Mouse (Mus musculus) heart, postnatal 0 days (tissue): ENCODE measurements around the gene Dennd1a. TPM values are rescaled to one million over a fixed set of nuclear protein-coding genes. Genes with fewer than 3 reads are reported as not detected.

Experiments
- ATAC-seq: fragments of 200-750 bp; cut with Nextera tagmentation; 2 replicates; pipeline ENCODE4 v1.8.0; 2017; ENCODE audit warnings: low read depth, moderate number of reproducible peaks, moderate library complexity; ENCODE audit not compliant: insufficient read depth
- DNase-seq: peaks from one replicate; pipeline ENCODE4 v3.0.0-alpha.2; 2016; ENCODE audit warnings: low spot score
- H3K27ac ChIP-seq: fragments of 300-500 bp; sonication (generic); 2 replicates; pipeline ENCODE4 v1.5.1; 2014; ENCODE audit warnings: low read depth, mild to moderate bottlenecking
- H3K27me3 ChIP-seq: fragments of 300-500 bp; sonication (generic); 2 replicates; pipeline ENCODE4 v1.6.1; 2014; ENCODE audit warnings: low read length, mixed read lengths; ENCODE audit not compliant: control insufficient read depth, insufficient read depth
- H3K36me3 ChIP-seq: fragments of 300-500 bp; sonication (generic); replicated peaks from 2 replicates; pipeline ENCODE4 v1.6.1; 2014; ENCODE audit warnings: low read length, mixed read lengths; ENCODE audit not compliant: control insufficient read depth, insufficient read depth
- H3K4me1 ChIP-seq: fragments of 300-500 bp; sonication (generic); 2 replicates; pipeline ENCODE4 v1.6.1; 2014; ENCODE audit warnings: antibody characterized with exemption; ENCODE audit not compliant: control insufficient read depth, insufficient read depth
- H3K4me2 ChIP-seq: fragments of 300-500 bp; sonication (generic); 2 replicates; pipeline ENCODE4 v1.6.1; 2014; ENCODE audit warnings: low read depth, mild to moderate bottlenecking, low read length, moderate library complexity
- H3K4me3 ChIP-seq: fragments of 300-500 bp; sonication (generic); 2 replicates; pipeline ENCODE4 v1.5.1; 2014; ENCODE audit warnings: low read depth, low read length
- H3K9ac ChIP-seq: fragments of 300-500 bp; sonication (generic); replicated peaks from 2 replicates; pipeline ENCODE4 v1.6.1; 2014; ENCODE audit warnings: low read depth, low read length, mixed read lengths
- H3K9me3 ChIP-seq: fragments of 300-500 bp; sonication (generic); replicated peaks from 2 replicates; pipeline ENCODE4 v1.6.1; 2016; ENCODE audit warnings: low read length; ENCODE audit not compliant: control insufficient read depth
- CTCF ChIP-seq: IDR thresholded peaks from 2 replicates; pipeline ENCODE4 v1.5.1; 2016; ENCODE audit warnings: antibody characterized with exemption, control low read depth, low read depth
- EP300 ChIP-seq: IDR thresholded peaks from 2 replicates; pipeline ENCODE4 v1.6.1; 2016; ENCODE audit warnings: antibody characterized with exemption, low read depth
- WGBS: fragments of 180-500 bp; shearing (Covaris S2); extraction: QIAGEN DNeasy Blood & Tissue Kit; methylation state at CpG from one replicate; pipeline ENCODE4 v1.1.7; 2014; 5-methylcytosine and 5-hydroxymethylcytosine counted together
- polyA plus RNA-seq: library from polyadenylated mRNA; unstranded; fragments of >200 nt; fragmentation: Nextera tagmentation; extraction: Ambion mirVana; gene quantifications from 2 replicates; pipeline ENCODE4 v1.2.1, GENCODE M21; 2015
- total RNA-seq: library from RNA; depleted of rRNA; stranded (reverse); fragments of >200 nt; gene quantifications from 2 replicates; pipeline ENCODE4 v1.2.3, GENCODE M21; 2014; ENCODE audit warnings: low replicate concordance

Dennd1a gene
- total and polyA plus RNA-seq, 2 experiments from 2014 or later = 5.7 to 15.8 TPM

DNA sequence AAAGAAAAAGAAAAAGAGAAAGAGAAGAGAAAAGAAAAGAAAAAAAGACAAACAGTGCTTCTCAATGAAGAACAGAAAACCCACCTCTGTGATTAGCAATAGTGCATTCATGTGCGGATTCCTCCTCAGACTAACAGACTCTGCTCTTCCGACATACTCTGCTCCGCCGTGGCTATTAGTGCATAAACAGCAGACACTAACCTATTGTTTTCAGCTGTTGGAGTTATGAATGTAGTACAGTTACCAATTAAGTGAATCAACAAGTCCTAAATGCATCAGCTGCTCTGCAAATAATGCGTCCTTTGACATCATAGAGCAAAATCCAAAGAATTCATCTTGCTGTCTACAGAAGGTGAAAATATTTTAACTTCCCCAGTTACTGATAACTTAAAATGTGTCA, 121.2 kb downstream of the Dennd1a start:
- Histone ChIP-seq H3K36me3 (no peaks in the 10 kb centered on the region), H3K4me2 (no peak overlapping the region), H3K4me3 (no peak overlapping the region), H3K9me3 (no peaks in the 10 kb centered on the region), H3K9ac (no peak overlapping the region), H3K4me1 (peaks cover 3% of the 10 kb centered on the region; the same call in 1 of the 2 replicates), H3K27ac (no peak overlapping the region), H3K27me3 (no peaks in the 10 kb centered on the region)
- TF ChIP-seq EP300 = no peak
- no peak for TF ChIP-seq CTCF
- ATAC-seq (no peak), DNase-seq (no peak)
- WGBS = 82% methylated on average over 5 of the region's 5 CpGs

DNA sequence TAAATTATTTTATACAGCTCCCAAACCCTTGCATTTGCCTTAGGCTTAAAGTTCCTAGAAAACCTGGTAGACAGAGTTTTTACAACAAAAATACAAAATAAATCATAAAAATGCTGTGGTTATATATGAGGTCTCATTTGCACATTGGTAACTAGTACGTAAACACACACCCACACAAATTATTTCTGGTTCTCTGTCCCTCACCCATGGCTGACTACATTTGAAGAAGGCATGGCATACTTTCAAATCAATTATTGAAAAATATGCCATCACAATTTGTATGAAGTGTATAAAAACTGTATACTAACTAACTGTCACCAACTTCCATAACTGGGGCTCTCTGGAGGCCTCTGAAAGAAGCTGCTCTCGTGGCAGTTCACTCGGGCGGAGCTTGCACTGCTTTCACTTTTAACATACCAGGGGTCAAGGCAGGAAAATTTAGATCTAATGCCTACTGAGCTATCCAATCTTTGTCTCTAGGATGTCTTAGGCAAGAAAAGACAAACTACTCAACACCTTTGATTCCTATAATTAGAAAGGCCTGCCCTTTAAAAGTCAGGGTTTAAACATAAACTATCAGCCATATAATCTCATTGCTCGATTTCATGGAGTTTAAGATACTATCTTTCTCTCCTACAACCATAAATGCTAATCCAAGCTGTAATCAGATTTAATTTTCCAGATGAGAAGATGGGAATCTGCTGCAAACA, 122.7 kb downstream of the Dennd1a start:
- WGBS = 56% methylated on average over 5 of the region's 5 CpGs
- H3K27me3 ChIP-seq = no peaks in the 10 kb centered on the region
- H3K36me3 ChIP-seq = no peaks in the 10 kb centered on the region
- DNase-seq (peak; percentile 46), ATAC-seq (no peak)
- TF ChIP-seq EP300 = no peak
- no peak for TF ChIP-seq CTCF
- no peaks in the 10 kb centered on the region for H3K9me3 ChIP-seq
- no peak overlapping the region for H3K9ac ChIP-seq
- H3K4me1 ChIP-seq = peaks cover 3% of the 10 kb centered on the region; the same call in 1 of the 2 replicates
- H3K4me3 ChIP-seq = peak overlapping the region; percentile 31
- H3K4me2 ChIP-seq = peak overlapping the region; percentile 59
- peak overlapping the region; percentile 25; the same call in 1 of the 2 replicates for H3K27ac ChIP-seq

DNA sequence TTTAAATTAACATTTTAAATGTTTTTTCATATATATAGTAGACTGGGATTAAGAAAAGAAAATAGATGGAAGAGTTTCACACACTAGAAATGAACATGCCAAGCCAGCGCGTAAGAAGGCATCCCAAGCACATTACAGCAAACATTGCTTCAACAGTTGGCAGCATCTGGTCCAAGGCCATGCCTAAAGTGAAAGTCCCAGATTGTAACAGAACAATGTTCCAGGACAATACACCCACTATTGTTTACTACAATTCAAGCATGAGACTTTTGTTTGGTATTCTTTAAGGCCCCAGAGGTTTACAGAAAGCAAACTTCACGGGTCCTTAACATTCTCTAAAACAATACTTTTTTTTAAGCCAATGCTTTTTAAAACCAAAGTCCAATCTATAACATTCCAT, 124.7 kb downstream of the Dennd1a start:
- Histone ChIP-seq H3K36me3 (no peaks in the 10 kb centered on the region), H3K9ac (no peak overlapping the region), H3K27me3 (no peaks in the 10 kb centered on the region), H3K27ac (no peak overlapping the region), H3K4me2 (no peak overlapping the region), H3K9me3 (no peaks in the 10 kb centered on the region), H3K4me3 (no peak overlapping the region), H3K4me1 (peaks cover 3% of the 10 kb centered on the region; the same call in 1 of the 2 replicates)
- DNase-seq (no peak), ATAC-seq (no peak)
- no peak for TF ChIP-seq EP300
- no peak for TF ChIP-seq CTCF
- WGBS = 91% methylated on average over 3 of the region's 3 CpGs

DNA sequence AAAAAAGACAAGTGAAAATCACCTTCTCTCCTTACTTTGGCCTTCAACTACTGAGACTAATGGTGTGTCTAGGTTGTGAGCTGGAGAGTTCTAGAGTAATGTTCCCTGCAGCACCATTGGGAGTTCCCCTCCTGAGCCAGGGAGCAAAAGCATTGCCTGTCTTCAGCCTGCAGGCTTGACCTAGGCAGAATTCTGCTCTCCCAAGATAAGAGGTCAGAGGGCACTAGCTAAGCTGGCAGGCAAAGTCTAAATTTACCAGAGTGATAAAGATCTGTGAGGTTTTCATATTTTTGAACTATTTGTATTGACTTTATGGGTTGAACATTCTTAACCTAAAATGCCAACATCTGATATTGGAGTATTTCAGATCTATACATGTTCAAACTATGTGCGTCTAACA, 125.7 kb downstream of the Dennd1a start:
- Histone ChIP-seq H3K9me3 (no peaks in the 10 kb centered on the region), H3K36me3 (no peaks in the 10 kb centered on the region), H3K4me2 (no peak overlapping the region), H3K9ac (no peak overlapping the region), H3K27ac (no peak overlapping the region), H3K4me3 (no peak overlapping the region), H3K4me1 (peaks cover 3% of the 10 kb centered on the region; the same call in 1 of the 2 replicates), H3K27me3 (no peaks in the 10 kb centered on the region)
- TF ChIP-seq EP300 = no peak
- TF ChIP-seq CTCF = no peak
- DNase-seq = no peak
- WGBS = 93% methylated on average over 1 of the region's 1 CpGs
- no peak for ATAC-seq

DNA sequence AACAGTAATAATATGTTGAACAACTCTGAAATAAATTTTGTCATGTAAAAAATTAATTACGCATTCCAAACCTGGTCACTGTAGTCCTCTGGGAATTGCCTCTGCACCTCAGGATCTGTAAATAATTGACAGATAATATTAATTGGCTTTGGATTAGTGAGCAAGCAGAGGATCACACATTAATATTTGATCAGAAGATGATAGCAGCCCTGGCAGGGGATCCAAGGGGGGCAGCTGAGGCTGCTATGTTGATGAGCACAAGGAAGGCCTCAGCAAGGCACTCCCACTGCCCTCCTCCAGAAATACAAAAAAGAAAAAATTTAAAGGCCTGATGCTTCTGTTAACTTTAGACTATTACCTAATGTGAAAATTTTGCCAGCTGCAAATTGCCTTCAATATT, 127.5 kb downstream of the Dennd1a start:
- Histone ChIP-seq H3K4me2 (no peak overlapping the region), H3K27me3 (no peaks in the 10 kb centered on the region), H3K36me3 (no peaks in the 10 kb centered on the region), H3K4me1 (peaks cover 2% of the 10 kb centered on the region; the same call in 1 of the 2 replicates), H3K27ac (no peak overlapping the region), H3K9me3 (no peaks in the 10 kb centered on the region), H3K4me3 (no peak overlapping the region), H3K9ac (no peak overlapping the region)
- 98% methylated on average over 1 of the region's 1 CpGs for WGBS
- DNase-seq (no peak), ATAC-seq (no peak)
- no peak for TF ChIP-seq CTCF
- no peak for TF ChIP-seq EP300

DNA sequence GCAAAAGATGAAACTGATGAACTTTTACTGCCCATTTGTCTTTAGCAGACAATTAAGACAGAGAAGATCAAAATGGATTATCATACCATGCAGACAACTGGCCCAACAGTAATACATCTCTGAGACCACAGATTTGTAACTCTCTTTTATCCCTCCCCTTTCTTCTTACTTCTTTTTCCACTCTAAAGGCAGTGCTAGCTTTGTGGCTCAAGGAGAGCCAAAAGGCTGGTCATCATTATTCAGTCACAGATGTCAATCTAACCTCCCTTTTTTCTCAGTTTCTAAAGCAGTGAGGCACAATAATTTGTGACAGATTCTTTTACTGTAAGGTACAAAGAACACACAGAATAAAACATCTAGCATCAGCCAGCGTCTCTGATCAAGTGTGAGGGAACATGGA, 130.2 kb downstream of the Dennd1a start:
- Histone ChIP-seq H3K9ac (no peak overlapping the region), H3K27ac (no peak overlapping the region), H3K36me3 (no peaks in the 10 kb centered on the region), H3K9me3 (no peaks in the 10 kb centered on the region), H3K4me1 (no peaks in the 10 kb centered on the region), H3K4me3 (no peak overlapping the region), H3K4me2 (no peak overlapping the region), H3K27me3 (no peaks in the 10 kb centered on the region)
- WGBS = 73% methylated on average over 1 of the region's 1 CpGs
- ATAC-seq = no peak
- TF ChIP-seq EP300 (no peak), CTCF (no peak)
- no peak for DNase-seq
